ENCODE assay signal across 10 mouse cellular contexts in the genomic region with DNA sequence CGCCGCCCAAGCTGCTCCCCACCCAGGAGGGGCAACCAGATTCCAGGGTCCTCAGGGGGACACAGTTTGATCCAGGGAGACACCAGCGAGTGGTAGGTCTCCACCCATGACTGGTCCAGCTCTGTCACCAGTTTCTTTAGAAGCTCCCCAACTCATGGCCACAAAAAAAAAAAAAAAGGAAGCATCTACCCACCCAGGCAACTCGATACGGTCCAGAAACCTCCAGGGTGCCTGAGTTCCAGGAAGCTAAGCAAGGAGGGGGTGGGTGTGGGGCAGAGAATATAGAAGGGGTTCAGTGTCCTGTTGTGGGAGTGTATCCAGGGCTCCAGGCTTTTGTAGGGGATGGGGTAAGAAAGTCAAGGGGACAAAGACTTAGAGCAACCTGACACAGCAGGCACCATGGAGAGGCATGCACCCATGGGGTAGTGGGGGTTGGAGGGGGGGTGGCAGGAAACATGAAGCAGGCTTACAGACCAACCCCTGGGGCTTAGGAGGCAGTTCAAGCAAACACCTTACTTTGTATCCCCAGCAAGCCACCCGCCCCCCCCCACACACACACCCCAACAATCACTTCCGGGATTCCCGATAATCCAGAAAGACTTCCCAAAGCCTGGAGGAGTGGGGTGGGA. TPM values are rescaled to one million over a fixed set of nuclear protein-coding genes. Genes with fewer than 3 reads are reported as not detected.
DNase-seq lines count a peak whose midpoint lies in the region; ATAC-seq and TF ChIP-seq lines count a peak whose summit lies in the region.
"Had no signal": no experiment of that assay in that cellular context is flagged by ENCODE, and none has a peak within 500 bp of the region (broad histone marks: within the 10 kb centered on the region; RNA-seq: fewer than 3 reads in every experiment).

No protein-coding gene starts in this region.

- H3K4me3 ChIP-seq in heart, postnatal 0 days (ENCODE audit: low read depth, low read length): peak overlapping the region; percentile 35; the same call in 1 of the 2 replicates
- H3K4me3 ChIP-seq in hindbrain, embryonic 10.5 days: peak overlapping the region; percentile 41
- H3K4me3 ChIP-seq in midbrain, embryonic 13.5 days (replicated peaks): no peak overlapping the region
- H3K4me3 ChIP-seq: megakaryocyte, embryonic 14.5 days had no signal

- H3K4me2 ChIP-seq in heart, postnatal 0 days (ENCODE audit: low read depth, low read length): peak overlapping the region; percentile 66
- H3K4me2 ChIP-seq in midbrain, embryonic 13.5 days (replicated peaks): peak overlapping the region; percentile 47

- H3K36me3 ChIP-seq in heart, postnatal 0 days (replicated peaks; ENCODE audit: control insufficient read depth, insufficient read depth, low read length): no peaks in the 10 kb centered on the region
- H3K36me3 ChIP-seq in hindbrain, embryonic 10.5 days: peaks cover 4% of the 10 kb centered on the region; the same call in 1 of the 2 replicates
- H3K36me3 ChIP-seq in midbrain, embryonic 13.5 days: no peaks in the 10 kb centered on the region

- H3K27ac ChIP-seq in heart, postnatal 0 days (ENCODE audit: low read depth): 0 out of 2 replicates have a peak overlapping the region, but pooled peaks have one; percentile 66
- peak overlapping the region; percentile 88 for H3K27ac ChIP-seq in hindbrain, embryonic 10.5 days
- peak overlapping the region; percentile 80 for H3K27ac ChIP-seq in midbrain, embryonic 13.5 days

- H3K9me3 ChIP-seq in heart, postnatal 0 days (replicated peaks; ENCODE audit: control insufficient read depth, low read length): no peaks in the 10 kb centered on the region
- H3K9me3 ChIP-seq in hindbrain, embryonic 10.5 days: no peaks in the 10 kb centered on the region
- H3K9me3 ChIP-seq in midbrain, embryonic 13.5 days: no peaks in the 10 kb centered on the region
- H3K9me3 ChIP-seq: megakaryocyte, embryonic 14.5 days had no signal

- ATAC-seq in heart, postnatal 0 days (ENCODE audit: insufficient read depth, low read depth): no peak
- ATAC-seq in midbrain, embryonic 13.5 days: 0 out of 2 replicates have a peak, but pooled peaks have one; percentile 2

- no peak for TF ChIP-seq EP300 in heart, postnatal 0 days (IDR thresholded peaks at IDR 0.05; ENCODE audit: low read depth)

- intact Hi-C loops in left cerebral cortex, postnatal 4 days (cut with DNase I): no loop called here

- 0 out of 2 replicates have a peak, but pooled peaks cover 4% of the 10 kb centered on the region for H3K27me3 ChIP-seq in heart, postnatal 0 days (ENCODE audit: control insufficient read depth, insufficient read depth, low read length)
- no peaks in the 10 kb centered on the region for H3K27me3 ChIP-seq in hindbrain, embryonic 10.5 days (ENCODE audit: insufficient read depth, poor library complexity, severe bottlenecking)
- no peaks in the 10 kb centered on the region for H3K27me3 ChIP-seq in midbrain, embryonic 13.5 days

- no peak for TF ChIP-seq CTCF in heart, postnatal 0 days (IDR thresholded peaks at IDR 0.05; ENCODE audit: low read depth)

- peaks cover 23% of the 10 kb centered on the region for H3K4me1 ChIP-seq in heart, postnatal 0 days (ENCODE audit: control insufficient read depth, insufficient read depth)
- peaks cover 83% of the 10 kb centered on the region for H3K4me1 ChIP-seq in hindbrain, embryonic 10.5 days (replicated peaks)
- peaks cover 70% of the 10 kb centered on the region for H3K4me1 ChIP-seq in midbrain, embryonic 13.5 days (replicated peaks)

- WGBS in heart, postnatal 0 days: 11% methylated on average over 8 of the region's 8 CpGs
- 6% methylated on average over 8 of the region's 8 CpGs for WGBS in hindbrain, embryonic 10.5 days
- WGBS in midbrain, embryonic 13.5 days: 11% methylated on average over 8 of the region's 8 CpGs

- H3K9ac ChIP-seq in heart, postnatal 0 days (replicated peaks; ENCODE audit: low read depth, low read length): no peak overlapping the region
- H3K9ac ChIP-seq in midbrain, embryonic 13.5 days (replicated peaks): peak overlapping the region; percentile 57

- DNase-seq in heart, postnatal 0 days (ENCODE audit: low spot score): no peak
- no peak for DNase-seq in heart, adult 18-20 months
- DNase-seq in R1 (ENCODE audit: low read depth, low spot score): peak; percentile 31
- no peak for DNase-seq in hindbrain, embryonic 10.5 days (ENCODE audit: low spot score)
- DNase-seq in adipocyte (ENCODE audit: low spot score): no peak
- no peak for DNase-seq in left cerebral cortex, postnatal 4 days
- DNase-seq in cerebellum, postnatal 25 days: no peak
- DNase-seq: cerebellum, adult 11 months had no signal

RNA-seq across cellular contexts. Expression of a gene that starts 20.0 kb away (rescaled TPM):
- total RNA-seq in heart, postnatal 0 days (2014; rRNA removed; ENCODE audit: low replicate concordance): 5.0 and 7.9 TPM in 2 replicates
- 1.9 TPM in 2 replicates for polyA plus RNA-seq in heart, postnatal 0 days (2015; fragmentation: Nextera tagmentation; extraction: Ambion mirVana)
- 1 to 10 TPM; 3.6 to 4.9 TPM for total RNA-seq in heart, adult 18-20 months (2021)
- 32.8 and 41.3 TPM in 2 replicates for polyA plus RNA-seq in hindbrain, embryonic 10.5 days (2016; fragmentation: Nextera tagmentation; extraction: Ambion mirVana)
- polyA plus RNA-seq in midbrain, embryonic 13.5 days (2015; fragmentation: Nextera tagmentation; extraction: Ambion mirVana): 36.6 and 41.7 TPM in 2 replicates
- total RNA-seq in left cerebral cortex, postnatal 4 days (2021): 10 to 100 TPM; 28.3 to 34.8 TPM
